In genomic region chr11:31218009-31218408, GRCm38 (mm10) we compare ENCODE assay signal across 21 mouse cellular contexts. TPM values are rescaled to one million over a fixed set of nuclear protein-coding genes. Genes with fewer than 3 reads are reported as not detected.
DNase-seq lines count a peak whose midpoint lies in the region; ATAC-seq lines count a peak whose summit lies in the region.
"Had no signal": no experiment of that assay in that cellular context is flagged by ENCODE, and none has a peak within 500 bp of the region (broad histone marks: within the 10 kb centered on the region; RNA-seq: fewer than 3 reads in every experiment).

No protein-coding gene starts in this region.

- no peak overlapping the region for H3K4me2 ChIP-seq in forebrain, embryonic 11.5 days (ENCODE audit: low read depth, low read length, severe bottlenecking)
- no peak overlapping the region for H3K4me2 ChIP-seq in hindbrain, embryonic 12.5 days (replicated peaks)
- no peak overlapping the region for H3K4me2 ChIP-seq in midbrain, embryonic 15.5 days
- H3K4me2 ChIP-seq: heart, embryonic 12.5 days had no signal

- H3K4me3 ChIP-seq in forebrain, embryonic 11.5 days (ENCODE audit: low read depth, low read length): no peak overlapping the region
- H3K4me3 ChIP-seq in forebrain, embryonic 10.5 days: no peak overlapping the region
- H3K4me3 ChIP-seq in hindbrain, embryonic 12.5 days: no peak overlapping the region
- no peak overlapping the region for H3K4me3 ChIP-seq in midbrain, embryonic 15.5 days
- H3K4me3 ChIP-seq: heart, embryonic 12.5 days; layer of hippocampus, adult 2 months had no signal

- 0 out of 2 replicates have a peak overlapping the region, but pooled peaks have one; percentile 12 for H3K27ac ChIP-seq in forebrain, embryonic 11.5 days (ENCODE audit: low read depth, low read length)
- H3K27ac ChIP-seq in forebrain, embryonic 10.5 days: no peak overlapping the region
- no peak overlapping the region for H3K27ac ChIP-seq in hindbrain, embryonic 12.5 days
- H3K27ac ChIP-seq in midbrain, embryonic 15.5 days: no peak overlapping the region
- H3K27ac ChIP-seq: layer of hippocampus, adult 2 months had no signal

- no peaks in the 10 kb centered on the region for H3K4me1 ChIP-seq in forebrain, embryonic 11.5 days (replicated peaks; ENCODE audit: control insufficient read depth, insufficient read depth, low read length)
- H3K4me1 ChIP-seq in forebrain, embryonic 10.5 days: no peaks in the 10 kb centered on the region
- no peaks in the 10 kb centered on the region for H3K4me1 ChIP-seq in hindbrain, embryonic 12.5 days
- H3K4me1 ChIP-seq in midbrain, embryonic 15.5 days: no peaks in the 10 kb centered on the region
- H3K4me1 ChIP-seq: heart, embryonic 12.5 days had no signal

- no peaks in the 10 kb centered on the region for H3K27me3 ChIP-seq in forebrain, embryonic 11.5 days (ENCODE audit: control insufficient read depth, insufficient read depth, low read length)
- no peaks in the 10 kb centered on the region for H3K27me3 ChIP-seq in forebrain, embryonic 10.5 days (ENCODE audit: poor library complexity, severe bottlenecking)
- H3K27me3 ChIP-seq in hindbrain, embryonic 12.5 days: no peaks in the 10 kb centered on the region
- no peaks in the 10 kb centered on the region for H3K27me3 ChIP-seq in midbrain, embryonic 15.5 days (replicated peaks)
- H3K27me3 ChIP-seq: heart, embryonic 12.5 days had no signal

- H3K36me3 ChIP-seq in forebrain, embryonic 11.5 days (ENCODE audit: control insufficient read depth, insufficient read depth, low read length): no peaks in the 10 kb centered on the region
- no peaks in the 10 kb centered on the region for H3K36me3 ChIP-seq in forebrain, embryonic 10.5 days (replicated peaks)
- no peaks in the 10 kb centered on the region for H3K36me3 ChIP-seq in hindbrain, embryonic 12.5 days
- H3K36me3 ChIP-seq in midbrain, embryonic 15.5 days (replicated peaks): no peaks in the 10 kb centered on the region
- H3K36me3 ChIP-seq: heart, embryonic 12.5 days had no signal

- DNase-seq in forebrain, embryonic 11.5 days (ENCODE audit: low spot score): no peak
- DNase-seq in forebrain, embryonic 10.5 days (ENCODE audit: extremely low spot score, low spot score): no peak
- peak; percentile 5 for DNase-seq in embryo, embryonic 10.5 days (ENCODE audit: low spot score)
- DNase-seq in frontal cortex, postnatal 25 days (ENCODE audit: low spot score in 2 of 2): no peak
- DNase-seq: adrenal gland, adult 2 months; cerebellum, adult 11 months; kidney, adult 18-20 months; kidney, postnatal 10 days; liver; lung, adult 18-20 months; thymus, postnatal 25 days had no signal

- H3K9ac ChIP-seq in forebrain, embryonic 11.5 days (ENCODE audit: low read length): no peak overlapping the region
- H3K9ac ChIP-seq in hindbrain, embryonic 12.5 days: no peak overlapping the region
- H3K9ac ChIP-seq in midbrain, embryonic 15.5 days: no peak overlapping the region
- H3K9ac ChIP-seq: heart, embryonic 12.5 days had no signal

- no peaks in the 10 kb centered on the region for H3K9me3 ChIP-seq in forebrain, embryonic 11.5 days (ENCODE audit: control insufficient read depth, low read length)
- H3K9me3 ChIP-seq in forebrain, embryonic 10.5 days: 0 out of 2 replicates have a peak, but pooled peaks cover 1% of the 10 kb centered on the region
- no peaks in the 10 kb centered on the region for H3K9me3 ChIP-seq in hindbrain, embryonic 12.5 days (replicated peaks)
- no peaks in the 10 kb centered on the region for H3K9me3 ChIP-seq in midbrain, embryonic 15.5 days
- H3K9me3 ChIP-seq: heart, embryonic 12.5 days had no signal

- ATAC-seq in forebrain, embryonic 11.5 days (replicated peaks; ENCODE audit: low FRiP score): peak; percentile 66; the same call in 1 of the 2 replicates
- ATAC-seq in hindbrain, embryonic 12.5 days (ENCODE audit: low FRiP score): peak; percentile 60
- ATAC-seq in midbrain, embryonic 15.5 days (replicated peaks): 0 out of 2 replicates have a peak, but pooled peaks have one; percentile 33
- ATAC-seq in megakaryocyte-erythroid progenitor cell, adult 5-6 weeks (replicated peaks; ENCODE audit: low FRiP score, low TSS enrichment, poor library complexity, severe bottlenecking): no peak

RNA-seq across cellular contexts. Expression of gene Gm17332, which starts 35.7 kb away (rescaled TPM):
- not detected in 2 replicates for polyA plus RNA-seq in forebrain, embryonic 11.5 days (2014; fragmentation: Nextera tagmentation; extraction: Ambion mirVana)
- polyA plus RNA-seq in forebrain, embryonic 10.5 days (2016; fragmentation: Nextera tagmentation; extraction: Ambion mirVana): not detected in 2 replicates
- polyA plus RNA-seq in hindbrain, embryonic 12.5 days (2016; fragmentation: Nextera tagmentation; extraction: Ambion mirVana): not detected in 2 replicates
- not detected in 2 replicates for polyA plus RNA-seq in midbrain, embryonic 15.5 days (2015; fragmentation: Nextera tagmentation; extraction: Ambion mirVana)
- not detected in 2 replicates for total RNA-seq in megakaryocyte-erythroid progenitor cell, adult 5-6 weeks (2014; fragmentation: Nextera tagmentation)
- total RNA-seq in megakaryocyte-erythroid progenitor cell, adult 5-6 weeks (2017): not detected in 2 replicates
- total RNA-seq: adrenal gland, adult 2 months; gastrocnemius, postnatal 4 days; hematopoietic stem cell, adult 5-6 weeks; layer of hippocampus, adult 2 months; left cerebral cortex, postnatal 36 days had no signal
- polyA plus RNA-seq: adrenal gland, adult 2 months; cortical plate, adult 2 months; heart, embryonic 12.5 days; neural tube, embryonic 14.5 days had no signal
